9 mouse cellular contexts compared by ENCODE assay signal in the genomic region with DNA sequence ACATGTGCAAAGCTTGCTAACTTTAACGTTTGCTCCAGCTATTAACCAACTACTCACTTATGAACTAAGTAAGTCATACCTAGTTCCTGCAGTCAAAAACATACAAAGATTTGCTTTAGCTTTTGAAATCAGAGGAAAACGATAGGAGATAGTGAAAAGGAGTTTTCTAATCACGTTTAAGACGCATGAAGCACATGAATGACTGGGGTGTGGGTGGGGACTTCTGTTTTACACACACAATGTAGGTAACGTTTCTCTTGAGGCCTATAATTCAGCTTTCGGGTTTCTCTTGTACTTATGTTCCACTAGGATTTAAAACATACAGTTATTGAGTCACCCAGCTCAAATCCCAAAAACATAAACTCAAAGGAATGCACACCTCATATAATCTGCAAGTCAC. TPM values are rescaled to one million over a fixed set of nuclear protein-coding genes. Genes with fewer than 3 reads are reported as not detected.
DNase-seq lines count a peak whose midpoint lies in the region; ATAC-seq and TF ChIP-seq lines count a peak whose summit lies in the region.
"Had no signal": no experiment of that assay in that cellular context is flagged by ENCODE, and none has a peak within 500 bp of the region (broad histone marks: within the 10 kb centered on the region; RNA-seq: fewer than 3 reads in every experiment).

No protein-coding gene starts in this region.

- peaks cover 41% of the 10 kb centered on the region for H3K36me3 ChIP-seq in heart, embryonic 12.5 days
- peaks cover 38% of the 10 kb centered on the region for H3K36me3 ChIP-seq in forebrain, embryonic 15.5 days
- peaks cover 42% of the 10 kb centered on the region for H3K36me3 ChIP-seq in liver, postnatal 0 days (replicated peaks; ENCODE audit: insufficient read depth, low read length)

- peak overlapping the region; percentile 98 for H3K27ac ChIP-seq in heart, embryonic 12.5 days (ENCODE audit: poor library complexity, severe bottlenecking)
- no peak overlapping the region for H3K27ac ChIP-seq in forebrain, embryonic 15.5 days (replicated peaks)
- H3K27ac ChIP-seq in liver, postnatal 0 days (ENCODE audit: low read depth), result peak overlapping the region; percentile 97

- intact Hi-C loops in heart, postnatal 36 days (cut with DNase I), result loop anchor here (2.0 kb wide), 2 partner anchors 16 to 40 kb away; a partner anchor contains a TSS

- no peak for DNase-seq in heart, postnatal 36 days
- DNase-seq in liver, postnatal 0 days, result no peak
- no peak for DNase-seq in gastrocnemius, postnatal 4 days (ENCODE audit: low spot score in 2 of 2)
- DNase-seq in embryo, embryonic 10 days (ENCODE audit: low spot score), result no peak
- no peak for DNase-seq in adrenal gland, postnatal 14 days

- WGBS in heart, embryonic 12.5 days, result 13% methylated on average over 6 of the region's 6 CpGs
- WGBS in forebrain, embryonic 15.5 days, result 32% methylated on average over 6 of the region's 6 CpGs
- 12% methylated on average over 6 of the region's 6 CpGs for WGBS in liver, postnatal 0 days (ENCODE audit: insufficient replicate concordance)

- TF ChIP-seq EP300 in liver, postnatal 0 days (IDR thresholded peaks at IDR 0.05; ENCODE audit: low read depth), result no peak

- peak overlapping the region; percentile 74 for H3K4me2 ChIP-seq in heart, embryonic 12.5 days
- H3K4me2 ChIP-seq in forebrain, embryonic 15.5 days (replicated peaks), result peak overlapping the region; percentile 95
- peak overlapping the region; percentile 83 for H3K4me2 ChIP-seq in liver, postnatal 0 days (ENCODE audit: low read depth, low read length)

- peak overlapping the region; percentile 100 for H3K4me3 ChIP-seq in heart, embryonic 12.5 days
- peak overlapping the region; percentile 89 for H3K4me3 ChIP-seq in forebrain, embryonic 15.5 days
- H3K4me3 ChIP-seq in liver, postnatal 0 days (ENCODE audit: low read depth, low read length), result peak overlapping the region; percentile 92

- no peak for ATAC-seq in heart, embryonic 12.5 days (ENCODE audit: insufficient number of reproducible peaks, low FRiP score)
- ATAC-seq in CD4-positive, CD25-positive, alpha-beta regulatory T cell, adult 4 months, result peak; percentile 8
- ATAC-seq in forebrain, embryonic 15.5 days (replicated peaks), result no peak
- no peak for ATAC-seq in liver, postnatal 0 days

- no peaks in the 10 kb centered on the region for H3K9me3 ChIP-seq in heart, embryonic 12.5 days (replicated peaks)
- H3K9me3 ChIP-seq in forebrain, embryonic 15.5 days, result no peaks in the 10 kb centered on the region
- no peaks in the 10 kb centered on the region for H3K9me3 ChIP-seq in liver, postnatal 0 days (ENCODE audit: low read length)

- peak overlapping the region; percentile 100 for H3K9ac ChIP-seq in heart, embryonic 12.5 days
- H3K9ac ChIP-seq in forebrain, embryonic 15.5 days (replicated peaks), result peak overlapping the region; percentile 96
- H3K9ac ChIP-seq in liver, postnatal 0 days (replicated peaks), result peak overlapping the region; percentile 93

- H3K27me3 ChIP-seq in heart, embryonic 12.5 days (replicated peaks), result no peaks in the 10 kb centered on the region
- H3K27me3 ChIP-seq in forebrain, embryonic 15.5 days, result no peaks in the 10 kb centered on the region
- no peaks in the 10 kb centered on the region for H3K27me3 ChIP-seq in liver, postnatal 0 days (ENCODE audit: insufficient read depth, low read length)
- H3K27me3 ChIP-seq: Patski had no signal

- TF ChIP-seq CTCF in liver, postnatal 0 days (IDR thresholded peaks at IDR 0.05; ENCODE audit: low read depth), result no peak

- H3K4me1 ChIP-seq in heart, embryonic 12.5 days (replicated peaks), result peaks cover 27% of the 10 kb centered on the region
- H3K4me1 ChIP-seq in forebrain, embryonic 15.5 days, result peaks cover 18% of the 10 kb centered on the region
- peaks cover 18% of the 10 kb centered on the region for H3K4me1 ChIP-seq in liver, postnatal 0 days (ENCODE audit: insufficient read depth)

RNA-seq across cellular contexts. Expression of a gene that starts 1.2 kb away (rescaled TPM):
- polyA plus RNA-seq in heart, embryonic 12.5 days (2016; fragmentation: Nextera tagmentation; extraction: Ambion mirVana), result 782 and 785 TPM in 2 replicates
- total RNA-seq in heart, postnatal 36 days (2021), result 1,000 to 10,000 TPM; 2,503 to 2,587 TPM
- 100 to 1,000 TPM; 200 to 224 TPM for polyA plus RNA-seq in CD4-positive, CD25-positive, alpha-beta regulatory T cell, adult 4 months (2017; shearing (Covaris generic))
- polyA plus RNA-seq in forebrain, embryonic 15.5 days (2015; fragmentation: Nextera tagmentation; extraction: Ambion mirVana), result 447 and 482 TPM in 2 replicates
- polyA plus RNA-seq in liver, postnatal 0 days (2015; fragmentation: Nextera tagmentation; extraction: Ambion mirVana), result 341 and 344 TPM in 2 replicates
- total RNA-seq in gastrocnemius, postnatal 4 days (2021), result 100 to 1,000 TPM; 743 to 774 TPM
- 859 and 881 TPM in 2 replicates for total RNA-seq in adrenal gland, postnatal 14 days (2021)

RNA-seq across cellular contexts. Expression of a gene that starts 39.9 kb away (rescaled TPM):
- 46.7 and 49.6 TPM in 2 replicates for polyA plus RNA-seq in heart, embryonic 12.5 days (2016; fragmentation: Nextera tagmentation; extraction: Ambion mirVana)
- total RNA-seq in heart, postnatal 36 days (2021), result 10 to 100 TPM; 16.7 to 19.5 TPM
- polyA plus RNA-seq in CD4-positive, CD25-positive, alpha-beta regulatory T cell, adult 4 months (2017; shearing (Covaris generic)), result 1 to 10 TPM; 4.9 to 6.5 TPM
- polyA plus RNA-seq in forebrain, embryonic 15.5 days (2015; fragmentation: Nextera tagmentation; extraction: Ambion mirVana), result 12.4 and 12.9 TPM in 2 replicates
- polyA plus RNA-seq in liver, postnatal 0 days (2015; fragmentation: Nextera tagmentation; extraction: Ambion mirVana), result 5.6 and 5.7 TPM in 2 replicates
- 10 to 100 TPM; 42.5 to 43.0 TPM for total RNA-seq in gastrocnemius, postnatal 4 days (2021)
- 30.8 and 34.5 TPM in 2 replicates for total RNA-seq in adrenal gland, postnatal 14 days (2021)

RNA-seq across cellular contexts. Expression of a gene that starts 40.1 kb away (rescaled TPM):
- polyA plus RNA-seq in heart, embryonic 12.5 days (2016; fragmentation: Nextera tagmentation; extraction: Ambion mirVana), result 22.0 and 23.1 TPM in 2 replicates
- total RNA-seq in heart, postnatal 36 days (2021), result 1 to 10 TPM; 7.8 to 8.2 TPM
- 10 to 100 TPM in 1 of 2 experiments, 1 to 10 TPM in 1; 6.2 to 15.3 TPM for polyA plus RNA-seq in CD4-positive, CD25-positive, alpha-beta regulatory T cell, adult 4 months (2017; shearing (Covaris generic))
- 20.2 and 21.6 TPM in 2 replicates for polyA plus RNA-seq in forebrain, embryonic 15.5 days (2015; fragmentation: Nextera tagmentation; extraction: Ambion mirVana)
- polyA plus RNA-seq in liver, postnatal 0 days (2015; fragmentation: Nextera tagmentation; extraction: Ambion mirVana), result 5.9 and 6.8 TPM in 2 replicates
- 10 to 100 TPM; 17.2 to 19.5 TPM for total RNA-seq in gastrocnemius, postnatal 4 days (2021)
- 11.4 and 11.7 TPM in 2 replicates for total RNA-seq in adrenal gland, postnatal 14 days (2021)

RNA-seq across cellular contexts. Expression of a gene that starts 58.5 kb away (rescaled TPM):
- polyA plus RNA-seq in heart, embryonic 12.5 days (2016; fragmentation: Nextera tagmentation; extraction: Ambion mirVana), result 203 and 212 TPM in 2 replicates
- 10 to 100 TPM; 37.8 to 46.3 TPM for total RNA-seq in heart, postnatal 36 days (2021)
- 10 to 100 TPM; 35.8 to 68.9 TPM for polyA plus RNA-seq in CD4-positive, CD25-positive, alpha-beta regulatory T cell, adult 4 months (2017; shearing (Covaris generic))
- 191 and 194 TPM in 2 replicates for polyA plus RNA-seq in forebrain, embryonic 15.5 days (2015; fragmentation: Nextera tagmentation; extraction: Ambion mirVana)
- 64.1 and 69.0 TPM in 2 replicates for polyA plus RNA-seq in liver, postnatal 0 days (2015; fragmentation: Nextera tagmentation; extraction: Ambion mirVana)
- total RNA-seq in gastrocnemius, postnatal 4 days (2021), result 100 to 1,000 TPM; 170 to 177 TPM
- 117 and 128 TPM in 2 replicates for total RNA-seq in adrenal gland, postnatal 14 days (2021)
